Mouse (Mus musculus) lung, embryonic 15.5 days (tissue): ENCODE measurements around the gene Asphd1. TPM values are rescaled to one million over a fixed set of nuclear protein-coding genes. Genes with fewer than 3 reads are reported as not detected.

ENCODE experiments used
- ATAC-seq: fragments of 200-750 bp; cut with Nextera tagmentation; 2 replicates; pipeline ENCODE4 v1.8.0; 2017; ENCODE audit warnings: moderate number of reproducible peaks, borderline replicate concordance; ENCODE audit not compliant: low FRiP score, low TSS enrichment; ENCODE audit errors: extremely low read depth
- H3K27ac ChIP-seq: fragments of 300-500 bp; sonication (generic); 2 replicates; pipeline ENCODE4 v1.5.1; 2015; ENCODE audit warnings: moderate library complexity, mild to moderate bottlenecking, inconsistent platforms
- H3K27me3 ChIP-seq: fragments of 300-500 bp; sonication (generic); 2 replicates; pipeline ENCODE4 v1.6.1; 2015; ENCODE audit warnings: inconsistent platforms
- H3K36me3 ChIP-seq: fragments of 300-500 bp; sonication (generic); 2 replicates; pipeline ENCODE4 v1.6.1; 2015; ENCODE audit warnings: inconsistent platforms
- H3K4me1 ChIP-seq: fragments of 300-500 bp; sonication (generic); 2 replicates; pipeline ENCODE4 v1.6.1; 2015; ENCODE audit warnings: inconsistent platforms
- H3K4me2 ChIP-seq: fragments of 300-500 bp; sonication (generic); 2 replicates; pipeline ENCODE4 v1.6.1; 2015; ENCODE audit warnings: inconsistent platforms, mild to moderate bottlenecking, moderate library complexity
- H3K4me3 ChIP-seq: fragments of 300-500 bp; sonication (generic); 2 replicates; pipeline ENCODE4 v1.5.1; 2015; ENCODE audit warnings: mild to moderate bottlenecking, inconsistent platforms
- H3K9ac ChIP-seq: fragments of 300-500 bp; sonication (generic); 2 replicates; pipeline ENCODE4 v1.6.1; 2015; ENCODE audit warnings: inconsistent platforms
- H3K9me3 ChIP-seq: fragments of 300-500 bp; sonication (generic); 2 replicates; pipeline ENCODE4 v1.6.1; 2016; ENCODE audit warnings: inconsistent platforms
- WGBS: fragments of 180-500 bp; shearing (Covaris S2); methylation state at CpG from one replicate; pipeline ENCODE4 v1.1.7; 2015; 5-methylcytosine and 5-hydroxymethylcytosine counted together
- polyA plus RNA-seq: library from polyadenylated mRNA; unstranded; fragments of >200 nt; fragmentation: Nextera tagmentation; extraction: Ambion mirVana; gene quantifications from 2 replicates; pipeline ENCODE4 v1.2.1, GENCODE M21; 2015

The Asphd1 gene
- polyA plus RNA-seq: 0.09 TPM in 1 of 2 replicates, not detected in the other

DNA sequence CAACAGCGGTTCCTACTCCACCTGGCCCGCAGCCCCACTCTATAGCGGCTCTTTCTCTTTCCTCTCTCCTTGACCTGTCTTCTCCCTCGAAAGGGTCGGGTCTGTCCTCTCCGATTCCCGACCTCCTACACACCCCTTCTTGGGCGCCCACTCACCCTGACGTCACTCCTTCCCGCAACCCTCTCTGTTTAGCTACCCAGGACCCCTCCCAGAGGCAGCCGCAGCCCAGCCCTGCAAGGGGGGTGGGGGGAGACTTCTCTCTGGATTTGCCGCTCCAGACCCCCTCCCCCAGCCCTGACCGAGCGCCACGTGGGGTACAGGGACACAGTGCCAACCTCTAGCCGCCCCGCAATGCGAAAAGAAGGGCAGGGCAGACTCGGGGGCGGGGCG is at the start of gene Asphd1:
TSS of gene Asphd1 (minus strand) at position 180 of the 390 bp plus-strand sequence.
- H3K27ac ChIP-seq: no peak within 1 kb of the TSS
- peak within 1 kb of the TSS; percentile 37 for H3K4me3 ChIP-seq
- 0 out of 2 replicates have a peak, but pooled peaks have one; percentile 2 for ATAC-seq
- H3K27me3 ChIP-seq: peaks cover 38% of the 10 kb centered on the region
- peaks cover 12% of the 10 kb centered on the region for H3K4me1 ChIP-seq
- H3K9me3 ChIP-seq: no peaks in the 10 kb centered on the region
- no peak within 1 kb of the TSS for H3K9ac ChIP-seq
- under 1% methylated on average over 20 of the region's 21 CpGs for WGBS
- peak within 1 kb of the TSS; percentile 84 for H3K4me2 ChIP-seq
- H3K36me3 ChIP-seq: no peaks in the 10 kb centered on the region

DNA sequence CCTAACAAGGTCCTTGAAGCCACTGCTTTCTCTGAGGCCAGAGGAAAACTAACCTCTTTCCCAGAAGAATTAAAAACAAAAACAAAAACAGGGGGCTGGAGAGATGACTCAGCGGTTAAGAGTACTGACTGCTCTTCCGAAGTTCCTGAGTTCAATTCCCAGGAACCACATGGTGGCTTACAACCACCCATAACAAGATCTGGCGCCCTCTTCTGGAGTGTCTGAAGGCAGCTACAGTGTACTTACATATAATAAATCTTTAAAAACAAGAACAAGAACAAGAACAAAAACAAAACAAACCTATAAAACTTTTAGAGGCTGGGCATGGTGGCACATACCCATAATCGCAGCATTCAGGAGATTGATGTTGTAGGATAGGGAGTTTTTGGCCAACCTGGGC is 47.1 kb upstream of the Asphd1 start:
- H3K4me3 ChIP-seq: no peak overlapping the region
- H3K36me3 ChIP-seq: no peaks in the 10 kb centered on the region; the same call in 1 of the 2 replicates
- H3K4me2 ChIP-seq: no peak overlapping the region
- no peak overlapping the region for H3K27ac ChIP-seq
- H3K9me3 ChIP-seq: no peaks in the 10 kb centered on the region
- no peak for ATAC-seq
- 83% methylated on average over 4 of the region's 4 CpGs for WGBS
- no peaks in the 10 kb centered on the region for H3K27me3 ChIP-seq
- H3K9ac ChIP-seq: no peak overlapping the region
- H3K4me1 ChIP-seq: no peaks in the 10 kb centered on the region

DNA sequence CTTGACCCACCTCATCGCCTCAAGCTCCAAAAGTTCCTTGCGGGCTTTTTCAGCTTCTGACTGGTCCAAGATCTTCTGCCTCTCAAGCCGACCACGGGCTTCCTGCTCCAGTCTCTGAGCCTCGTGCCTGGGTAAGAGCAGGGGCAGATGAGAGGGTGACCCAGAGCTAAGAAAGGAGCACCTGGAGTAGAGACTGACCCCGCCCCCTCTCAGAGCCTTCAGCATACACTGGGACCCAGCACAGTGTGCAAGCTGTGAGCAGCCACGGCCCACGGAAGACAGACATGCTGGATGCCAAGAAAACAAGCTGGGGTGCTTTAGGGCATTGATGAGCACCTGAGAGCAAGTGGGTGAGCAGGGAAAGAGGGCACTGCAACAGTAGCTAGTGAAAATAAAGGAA is 39.4 kb upstream of the Asphd1 start:
- Histone ChIP-seq H3K27me3 (no peaks in the 10 kb centered on the region), H3K4me3 (no peak overlapping the region), H3K27ac (no peak overlapping the region), H3K9me3 (no peaks in the 10 kb centered on the region), H3K9ac (no peak overlapping the region), H3K4me1 (no peaks in the 10 kb centered on the region), H3K36me3 (no peaks in the 10 kb centered on the region), H3K4me2 (no peak overlapping the region)
- 56% methylated on average over 8 of the region's 8 CpGs for WGBS
- ATAC-seq: no peak

DNA sequence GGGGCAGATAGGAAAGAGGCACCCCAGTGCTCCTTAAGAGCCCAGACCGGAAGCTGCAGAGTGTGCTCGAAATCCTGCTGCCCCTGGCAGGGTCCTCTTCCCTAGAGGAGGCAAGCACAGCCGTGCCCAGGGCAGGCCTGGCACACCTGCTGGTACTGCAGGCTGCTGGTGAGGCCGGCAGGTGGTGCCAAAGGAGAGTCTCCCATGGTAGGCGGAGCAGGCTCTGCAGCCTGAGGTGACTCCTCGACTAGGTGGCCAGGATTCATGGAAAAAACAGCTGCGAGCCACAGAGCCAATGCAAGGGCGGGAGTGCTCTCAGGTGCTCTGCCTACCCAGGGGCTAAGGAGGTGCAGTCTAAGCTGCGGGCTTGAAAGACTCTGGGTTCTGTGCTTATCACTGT is 36.9 kb upstream of the Asphd1 start:
- H3K27ac ChIP-seq: no peak overlapping the region
- no peaks in the 10 kb centered on the region for H3K27me3 ChIP-seq
- no peaks in the 10 kb centered on the region for H3K36me3 ChIP-seq
- WGBS: 31% methylated on average over 9 of the region's 9 CpGs
- H3K9ac ChIP-seq: no peak overlapping the region
- ATAC-seq: no peak
- H3K4me1 ChIP-seq: no peaks in the 10 kb centered on the region
- no peak overlapping the region for H3K4me3 ChIP-seq
- no peaks in the 10 kb centered on the region for H3K9me3 ChIP-seq
- H3K4me2 ChIP-seq: no peak overlapping the region

DNA sequence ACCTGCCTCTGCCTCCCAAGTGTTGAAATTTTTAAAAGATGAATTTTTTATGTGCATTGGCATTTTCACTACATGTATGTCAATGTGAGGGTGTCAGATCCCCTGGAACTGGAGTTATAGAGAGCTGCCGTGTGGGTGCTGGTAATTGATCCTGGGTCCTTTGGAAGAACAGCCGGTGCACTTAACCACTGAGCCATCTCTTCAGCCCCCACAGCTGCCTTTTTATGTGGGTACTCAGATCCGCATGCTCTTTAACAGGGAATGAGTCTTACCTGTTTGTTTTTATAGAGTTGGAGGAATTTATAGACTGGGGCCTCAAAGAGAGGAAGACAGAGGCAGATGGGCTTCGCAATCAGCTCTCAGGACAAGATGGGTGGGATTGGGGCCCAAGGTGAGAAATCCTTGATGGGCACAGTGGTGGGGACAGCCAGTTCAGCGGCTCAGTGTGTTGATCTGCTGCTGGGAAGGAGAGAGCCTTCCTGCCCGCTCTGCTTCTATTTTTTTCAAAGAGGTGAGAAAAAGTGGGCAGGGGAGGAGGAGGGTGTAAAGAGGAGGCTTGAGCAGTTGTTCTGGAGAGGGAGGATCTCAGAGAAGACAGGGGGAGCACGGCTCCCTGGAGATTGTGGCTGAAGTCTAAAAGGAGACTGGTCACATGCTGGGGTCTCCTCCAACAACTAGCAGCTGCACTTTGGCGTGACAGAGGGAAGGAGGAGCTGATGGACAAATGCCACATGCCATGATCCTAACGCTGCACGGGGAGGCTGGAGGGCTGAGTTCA is 35.5 kb upstream of the Asphd1 start:
- H3K36me3 ChIP-seq: peaks cover 8% of the 10 kb centered on the region; the same call in 1 of the 2 replicates
- no peak overlapping the region for H3K4me2 ChIP-seq
- no peak overlapping the region for H3K4me3 ChIP-seq
- H3K27ac ChIP-seq: no peak overlapping the region
- no peaks in the 10 kb centered on the region for H3K9me3 ChIP-seq
- H3K4me1 ChIP-seq: no peaks in the 10 kb centered on the region
- no peak for ATAC-seq
- WGBS: 34% methylated on average over 10 of the region's 10 CpGs
- H3K9ac ChIP-seq: no peak overlapping the region
- H3K27me3 ChIP-seq: no peaks in the 10 kb centered on the region

DNA sequence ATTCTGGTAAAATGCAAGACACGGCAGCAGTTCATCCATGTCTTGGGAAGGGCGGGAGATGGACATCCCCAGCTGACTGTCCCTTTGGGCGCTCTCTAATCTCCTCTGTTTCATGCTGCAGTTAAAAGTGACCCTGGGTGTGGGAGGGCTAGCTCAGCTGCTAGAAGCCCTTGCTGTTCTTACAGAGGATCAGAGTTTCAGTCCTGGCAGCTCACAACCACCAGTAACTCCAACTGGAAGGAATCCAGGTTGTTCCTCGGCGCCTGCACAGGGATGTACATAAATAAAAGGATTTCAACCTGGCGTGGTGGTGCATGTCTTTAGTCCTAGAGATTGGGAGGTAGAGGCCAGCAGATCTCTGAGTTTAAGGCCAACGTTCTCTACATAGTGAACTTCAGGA is 33.7 kb upstream of the Asphd1 start:
- H3K27me3 ChIP-seq: no peaks in the 10 kb centered on the region
- peaks cover 26% of the 10 kb centered on the region; the same call in 1 of the 2 replicates for H3K36me3 ChIP-seq
- H3K27ac ChIP-seq: no peak overlapping the region
- H3K4me2 ChIP-seq: no peak overlapping the region
- ATAC-seq: no peak
- H3K9ac ChIP-seq: no peak overlapping the region
- H3K9me3 ChIP-seq: no peaks in the 10 kb centered on the region
- H3K4me3 ChIP-seq: no peak overlapping the region
- WGBS: 69% methylated on average over 7 of the region's 7 CpGs
- no peaks in the 10 kb centered on the region for H3K4me1 ChIP-seq

DNA sequence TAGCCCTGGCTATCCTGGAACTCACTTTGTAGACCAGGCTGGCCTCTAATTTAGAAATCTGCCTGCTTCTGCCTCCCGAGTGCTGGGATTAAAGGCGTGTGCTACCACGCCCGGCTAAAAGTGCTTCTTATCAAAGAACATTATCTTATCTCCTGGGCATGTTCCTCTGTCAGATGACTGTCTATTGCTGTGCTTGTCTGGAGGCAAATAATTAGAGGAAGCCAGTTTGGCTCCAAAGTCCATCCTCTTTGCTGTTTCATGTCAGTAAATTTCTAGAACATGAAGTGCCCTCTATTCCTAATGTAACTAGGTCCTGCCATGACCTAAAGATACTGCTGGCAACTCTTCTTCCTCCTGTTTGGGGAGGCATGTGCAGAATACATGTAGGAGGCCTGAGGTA is 32.7 kb upstream of the Asphd1 start:
- no peak for ATAC-seq
- no peaks in the 10 kb centered on the region for H3K9me3 ChIP-seq
- 81% methylated on average over 4 of the region's 4 CpGs for WGBS
- no peaks in the 10 kb centered on the region for H3K27me3 ChIP-seq
- no peak overlapping the region for H3K27ac ChIP-seq
- H3K4me2 ChIP-seq: no peak overlapping the region
- H3K36me3 ChIP-seq: peaks cover 26% of the 10 kb centered on the region; the same call in 1 of the 2 replicates
- no peak overlapping the region for H3K9ac ChIP-seq
- H3K4me1 ChIP-seq: peaks cover 7% of the 10 kb centered on the region
- no peak overlapping the region for H3K4me3 ChIP-seq

DNA sequence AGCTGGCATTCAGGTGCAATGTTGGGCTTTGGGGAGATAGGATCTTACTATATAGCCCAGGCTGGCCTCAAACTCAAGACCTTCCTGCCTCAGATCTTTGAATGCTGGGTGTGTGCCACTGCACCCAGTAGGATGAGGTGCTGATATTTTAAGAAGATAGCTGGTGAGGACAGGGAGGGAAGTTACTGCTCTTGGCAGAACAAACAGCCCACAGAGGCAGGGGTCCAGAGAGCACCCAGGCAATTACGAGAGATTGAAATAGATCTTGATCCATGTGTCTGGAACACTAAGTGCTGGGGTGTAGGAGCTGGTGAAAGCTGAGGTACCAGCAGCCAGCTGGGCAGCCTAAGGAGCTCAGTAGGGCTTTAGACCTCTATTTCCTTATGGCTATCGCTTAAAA is 32.2 kb upstream of the Asphd1 start:
- Histone ChIP-seq H3K27me3 (no peaks in the 10 kb centered on the region), H3K4me1 (peaks cover 10% of the 10 kb centered on the region), H3K27ac (no peak overlapping the region), H3K9me3 (no peaks in the 10 kb centered on the region), H3K4me2 (no peak overlapping the region), H3K9ac (no peak overlapping the region), H3K4me3 (no peak overlapping the region), H3K36me3 (peaks cover 26% of the 10 kb centered on the region; the same call in 1 of the 2 replicates)
- WGBS: 79% methylated on average over 2 of the region's 2 CpGs
- ATAC-seq: no peak

DNA sequence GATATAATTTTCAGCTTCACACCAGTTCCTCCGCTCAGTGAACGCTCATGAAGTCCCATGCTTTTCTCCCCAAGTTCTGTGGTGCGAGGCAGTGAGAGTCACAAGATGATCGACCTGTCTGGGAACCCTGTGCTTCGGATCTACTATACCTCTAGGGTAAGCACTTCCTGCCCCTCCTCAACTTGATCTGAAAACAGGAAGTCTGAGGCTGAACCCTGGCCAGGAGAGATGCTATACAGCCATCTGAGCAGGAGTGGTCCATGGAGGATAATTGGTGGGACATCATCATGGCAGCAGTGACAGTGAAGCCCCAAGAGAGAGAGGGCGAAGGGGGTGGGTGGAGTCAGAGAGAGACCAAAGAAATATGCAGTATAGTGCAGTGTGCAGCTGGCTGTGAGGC is 29.5 kb upstream of the Asphd1 start:
- H3K9me3 ChIP-seq: no peaks in the 10 kb centered on the region
- no peak overlapping the region for H3K9ac ChIP-seq
- no peak for ATAC-seq
- no peak overlapping the region for H3K27ac ChIP-seq
- 84% methylated on average over 6 of the region's 6 CpGs for WGBS
- H3K4me2 ChIP-seq: no peak overlapping the region
- no peak overlapping the region for H3K4me3 ChIP-seq
- H3K27me3 ChIP-seq: no peaks in the 10 kb centered on the region
- peaks cover 17% of the 10 kb centered on the region for H3K4me1 ChIP-seq
- H3K36me3 ChIP-seq: peaks cover 26% of the 10 kb centered on the region; the same call in 1 of the 2 replicates

DNA sequence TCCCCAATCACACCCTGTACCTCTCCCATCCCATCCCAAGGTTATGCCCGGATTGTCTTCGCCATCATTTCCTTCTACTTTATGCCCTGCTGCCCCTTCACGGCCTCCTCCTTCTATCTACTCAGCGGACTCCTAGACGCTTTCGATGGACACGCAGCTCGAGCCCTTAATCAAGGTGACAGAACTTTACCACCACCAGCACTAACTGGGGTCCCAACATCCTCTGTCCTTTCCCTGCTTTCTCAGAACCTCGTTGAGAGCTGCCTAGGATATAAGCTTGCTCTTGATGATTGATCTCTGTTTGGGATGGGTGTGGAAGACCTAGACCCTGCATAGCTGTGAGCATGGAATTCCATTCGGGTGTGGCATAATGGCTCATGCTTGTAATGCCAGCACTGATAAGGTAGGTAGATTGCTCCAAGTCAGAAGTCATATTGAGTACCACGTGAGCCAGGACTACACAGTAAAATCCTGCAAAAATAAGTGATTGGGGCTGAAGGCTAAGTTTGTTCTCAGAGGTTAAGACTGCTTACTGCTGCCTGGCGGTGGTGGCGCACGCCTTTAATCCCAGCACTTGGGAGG is 27.6 kb upstream of the Asphd1 start:
- WGBS: 23% methylated on average over 14 of the region's 14 CpGs
- Histone ChIP-seq H3K36me3 (peaks cover 26% of the 10 kb centered on the region; the same call in 1 of the 2 replicates), H3K27ac (peak overlapping the region; percentile 95), H3K4me3 (peak overlapping the region; percentile 91), H3K4me1 (peaks cover 17% of the 10 kb centered on the region), H3K4me2 (peak overlapping the region; percentile 71), H3K9me3 (no peaks in the 10 kb centered on the region), H3K27me3 (no peaks in the 10 kb centered on the region), H3K9ac (peak overlapping the region; percentile 99)
- ATAC-seq: no peak

DNA sequence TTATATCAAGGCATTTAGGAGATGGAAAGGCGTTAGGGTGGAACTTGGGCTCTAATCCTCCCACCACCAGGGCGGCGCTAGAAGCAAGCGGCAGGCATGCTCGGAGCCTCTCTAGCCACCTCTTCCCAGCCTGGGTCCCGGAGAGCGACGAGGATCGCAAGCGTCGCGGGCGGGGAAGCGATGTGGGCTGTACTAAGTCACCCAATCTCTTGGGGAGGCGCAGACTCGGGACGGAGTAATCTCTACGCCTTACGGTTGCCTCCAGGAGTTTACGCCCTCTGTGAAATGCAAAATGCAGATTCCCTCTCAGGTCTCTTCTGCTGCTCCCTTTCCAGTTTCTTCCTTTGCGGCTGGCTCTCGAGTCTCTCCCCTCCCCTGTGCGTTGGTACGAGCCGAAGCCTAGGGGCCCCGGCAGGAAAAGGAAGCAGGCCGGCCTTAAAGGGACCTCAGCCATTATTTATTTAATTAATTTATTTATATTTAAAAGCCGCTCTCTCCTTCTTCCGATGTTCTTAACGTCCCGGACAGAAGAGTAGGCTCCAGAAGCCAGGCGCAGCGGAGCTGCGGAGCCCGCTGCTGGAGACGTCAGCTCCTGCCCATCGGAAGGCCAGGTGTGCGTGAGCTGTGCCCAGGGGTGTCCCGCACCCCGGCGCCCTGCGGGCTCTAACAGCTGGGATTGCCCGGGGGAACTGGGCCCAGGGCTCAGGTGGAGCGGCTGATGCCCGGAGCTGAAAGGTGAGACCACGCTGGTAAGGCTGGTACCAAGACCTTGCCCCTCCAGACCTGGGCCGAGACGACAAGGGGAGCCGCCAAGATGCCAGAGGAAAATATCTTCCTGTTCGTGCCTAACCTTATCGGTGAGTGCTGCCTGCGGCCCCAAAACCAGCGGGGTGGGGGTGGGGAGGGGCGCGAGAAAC is 26.8 kb upstream of the Asphd1 start, which contains the start of gene Cdiptos:
TSS of gene Cdiptos (minus strand) at position 149 of the 917 bp plus-strand sequence.
- peaks cover 17% of the 10 kb centered on the region for H3K4me1 ChIP-seq
- no peaks in the 10 kb centered on the region for H3K27me3 ChIP-seq
- peak; percentile 96 for ATAC-seq
- H3K36me3 ChIP-seq: peaks cover 26% of the 10 kb centered on the region; the same call in 1 of the 2 replicates
- H3K4me3 ChIP-seq: peak within 1 kb of the TSS; percentile 91
- H3K9ac ChIP-seq: peak within 1 kb of the TSS; percentile 99
- under 1% methylated on average over 52 of the region's 55 CpGs for WGBS
- H3K9me3 ChIP-seq: no peaks in the 10 kb centered on the region
- H3K4me2 ChIP-seq: peak within 1 kb of the TSS; percentile 71
- peak within 1 kb of the TSS; percentile 95 for H3K27ac ChIP-seq

DNA sequence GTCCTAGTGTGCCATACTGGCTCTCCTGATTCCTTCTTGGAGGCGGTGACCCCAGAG is 26.3 kb upstream of the Asphd1 start, which contains the start of gene Cdipt:
TSS of gene Cdipt (plus strand) at position 22 of the 57 bp plus-strand sequence.
- H3K27me3 ChIP-seq: no peaks in the 10 kb centered on the region
- peaks cover 26% of the 10 kb centered on the region; the same call in 1 of the 2 replicates for H3K36me3 ChIP-seq
- no peak for ATAC-seq
- peak within 1 kb of the TSS; percentile 99 for H3K9ac ChIP-seq
- peak within 1 kb of the TSS; percentile 91 for H3K4me3 ChIP-seq
- WGBS: 0% methylated on average over 1 of the region's 1 CpGs
- peak within 1 kb of the TSS; percentile 95 for H3K27ac ChIP-seq
- peaks cover 17% of the 10 kb centered on the region for H3K4me1 ChIP-seq
- H3K9me3 ChIP-seq: no peaks in the 10 kb centered on the region
- H3K4me2 ChIP-seq: peak within 1 kb of the TSS; percentile 71
